Mouse (Mus musculus): ENCODE results near the gene Mcts2. TPM values are rescaled to one million over a fixed set of nuclear protein-coding genes. Genes with fewer than 3 reads are reported as not detected.

Gene Mcts2
- polyA plus RNA-seq, 1 experiment from 2014 or later = 25.1 TPM

Other genes starting within 250 kb of the Mcts2 start
- not detected in 2 replicates for gene Defb23, start 222.4 kb upstream of the Mcts2 start, polyA plus RNA-seq (2015; fragmentation: Nextera tagmentation; extraction: Ambion mirVana)
- gene Defb20, start 210.0 kb upstream of the Mcts2 start, polyA plus RNA-seq (2015; fragmentation: Nextera tagmentation; extraction: Ambion mirVana) = not detected in 2 replicates
- gene Defb22, start 196.9 kb upstream of the Mcts2 start, polyA plus RNA-seq (2015; fragmentation: Nextera tagmentation; extraction: Ambion mirVana) = not detected in 2 replicates
- gene Defb26, start 175.3 kb upstream of the Mcts2 start, polyA plus RNA-seq (2015; fragmentation: Nextera tagmentation; extraction: Ambion mirVana) = not detected in 2 replicates
- gene Defb28, start 168.8 kb upstream of the Mcts2 start, polyA plus RNA-seq (2015; fragmentation: Nextera tagmentation; extraction: Ambion mirVana) = not detected in 2 replicates
- not detected in 2 replicates for gene Defb29, start 146.9 kb upstream of the Mcts2 start, polyA plus RNA-seq (2015; fragmentation: Nextera tagmentation; extraction: Ambion mirVana)
- gene Gm17416, start 117.7 kb upstream of the Mcts2 start, polyA plus RNA-seq (2015; fragmentation: Nextera tagmentation; extraction: Ambion mirVana) = not detected in 2 replicates
- not detected in 2 replicates for gene Defb21, start 114.3 kb upstream of the Mcts2 start, polyA plus RNA-seq (2015; fragmentation: Nextera tagmentation; extraction: Ambion mirVana)
- not detected in 2 replicates for gene Defb19, start 106.7 kb upstream of the Mcts2 start, polyA plus RNA-seq (2015; fragmentation: Nextera tagmentation; extraction: Ambion mirVana)
- gene Defb45, start 87.6 kb upstream of the Mcts2 start, polyA plus RNA-seq (2015; fragmentation: Nextera tagmentation; extraction: Ambion mirVana) = not detected in 2 replicates
- not detected in 2 replicates for gene Defb36, start 82.7 kb upstream of the Mcts2 start, polyA plus RNA-seq (2015; fragmentation: Nextera tagmentation; extraction: Ambion mirVana)
- gene Defb25, start 64.0 kb upstream of the Mcts2 start, polyA plus RNA-seq (2015; fragmentation: Nextera tagmentation; extraction: Ambion mirVana) = 0.61 and 1.5 TPM in 2 replicates
- 9.4 and 10.2 TPM in 2 replicates for gene Rem1, start 60.1 kb upstream of the Mcts2 start, polyA plus RNA-seq (2015; fragmentation: Nextera tagmentation; extraction: Ambion mirVana)
- gene H13, start 17.6 kb upstream of the Mcts2 start, polyA plus RNA-seq (2015; fragmentation: Nextera tagmentation; extraction: Ambion mirVana) = 116 and 119 TPM in 2 replicates
- gene Id1, start 49.2 kb downstream of the Mcts2 start, polyA plus RNA-seq (2015; fragmentation: Nextera tagmentation; extraction: Ambion mirVana) = 96.1 and 107 TPM in 2 replicates
- gene Cox4i2, start 67.1 kb downstream of the Mcts2 start, polyA plus RNA-seq (2015; fragmentation: Nextera tagmentation; extraction: Ambion mirVana) = 14.8 and 15.3 TPM in 2 replicates
- 65.8 and 66.8 TPM in 2 replicates for gene Bcl2l1, start 144.7 kb downstream of the Mcts2 start, polyA plus RNA-seq (2015; fragmentation: Nextera tagmentation; extraction: Ambion mirVana)
- 45.7 and 51.5 TPM in 2 replicates for gene Tpx2, start 160.9 kb downstream of the Mcts2 start, polyA plus RNA-seq (2015; fragmentation: Nextera tagmentation; extraction: Ambion mirVana)
- 0.12 TPM in 1 of 2 replicates, not detected in the other for gene Mylk2, start 224.3 kb downstream of the Mcts2 start, polyA plus RNA-seq (2015; fragmentation: Nextera tagmentation; extraction: Ambion mirVana)
- gene Foxs1, start 246.2 kb downstream of the Mcts2 start, polyA plus RNA-seq (2015; fragmentation: Nextera tagmentation; extraction: Ambion mirVana) = 2.8 and 3.7 TPM in 2 replicates